Mouse (Mus musculus): Measurements from ENCODE around the gene Kcnh1.

- TF ChIP-seq E2F4 (IDR thresholded peaks at IDR 0.05; ENCODE audit: insufficient replicate concordance, low read depth, low read length) (no peak), TCF12 (IDR thresholded peaks at IDR 0.05; ENCODE audit: low read depth, low read length) (no peak), CTCF (conservative IDR thresholded peaks at IDR 0.05 in 1 of 2, IDR thresholded peaks at IDR 0.05 in 1 of 2; ENCODE audit: low read depth in 2 of 2, low read length in 2 of 2) (no peak), NELFE (IDR thresholded peaks at IDR 0.05; ENCODE audit: low read depth, low read length) (no peak), ZKSCAN1 (IDR thresholded peaks at IDR 0.05; ENCODE audit: borderline replicate concordance, low read depth, low read length) (no peak)
Measured at GRCm38 (mm10) chr1:192392232-192392631, 201.7 kb downstream of the Kcnh1 start.

Data from CH12.LX (cell line).